Mouse (Mus musculus) liver, adult 2 months (tissue): ENCODE data around the gene Anxa5.

Experiments used
- CTCF ChIP-seq: fragments of 200-500 bp; IDR thresholded peaks from 2 replicates; pipeline ENCODE4 v1.5.1; 2011; ENCODE audit warnings: low read depth, low read length, control low read depth
- POLR2A ChIP-seq: fragments of 200-500 bp; IDR thresholded peaks from 2 replicates; pipeline ENCODE4 v1.6.1; 2011; ENCODE audit warnings: low read length, control low read depth; ENCODE audit not compliant: insufficient read depth; ENCODE audit errors: extremely low read depth

GRCm38 (mm10) chr3:36486176-36486575, 10.5 kb upstream of the Anxa5 start:
- no peak for TF ChIP-seq POLR2A
- no peak for TF ChIP-seq CTCF
